Mouse (Mus musculus) spleen, adult 2 months (tissue): ENCODE measurements around the gene Haghl.

Experiments
- CTCF ChIP-seq: fragments of 200-500 bp; IDR thresholded peaks from 2 replicates; pipeline ENCODE4 v1.5.1; 2011; ENCODE audit warnings: mild to moderate bottlenecking, inconsistent platforms; ENCODE audit not compliant: insufficient read depth, insufficient read length, insufficient replicate concordance; ENCODE audit errors: extremely low read depth
- POLR2A ChIP-seq: fragments of 200-500 bp; IDR thresholded peaks from 2 replicates; pipeline ENCODE4 v1.6.1; 2011; ENCODE audit warnings: low read depth, low read length, inconsistent platforms

DNA sequence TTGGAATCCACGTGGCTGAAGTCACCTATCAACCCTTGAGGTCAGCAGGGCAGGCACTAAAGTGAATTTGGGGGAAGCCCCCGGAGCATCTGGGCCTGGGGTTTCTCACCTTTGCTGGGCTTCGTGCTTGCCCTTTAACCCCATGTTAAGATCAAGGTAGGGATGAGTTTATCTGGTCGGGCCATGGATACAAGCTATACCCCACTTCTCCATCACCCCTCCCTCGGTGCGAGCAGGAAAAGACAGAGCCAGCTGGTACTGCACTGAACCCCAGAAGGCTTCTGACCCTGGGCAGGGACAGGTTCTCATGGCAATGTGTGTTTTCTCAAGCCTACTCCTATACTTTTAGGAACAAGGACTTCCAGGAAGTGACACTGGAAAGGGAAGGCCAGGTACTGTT is 4.1 kb downstream of the Haghl start:
- no peak for TF ChIP-seq POLR2A
- TF ChIP-seq CTCF: no peak
